Mouse (Mus musculus): Measurements from ENCODE around the gene Tmprss13.

Gene Tmprss13

DNA sequence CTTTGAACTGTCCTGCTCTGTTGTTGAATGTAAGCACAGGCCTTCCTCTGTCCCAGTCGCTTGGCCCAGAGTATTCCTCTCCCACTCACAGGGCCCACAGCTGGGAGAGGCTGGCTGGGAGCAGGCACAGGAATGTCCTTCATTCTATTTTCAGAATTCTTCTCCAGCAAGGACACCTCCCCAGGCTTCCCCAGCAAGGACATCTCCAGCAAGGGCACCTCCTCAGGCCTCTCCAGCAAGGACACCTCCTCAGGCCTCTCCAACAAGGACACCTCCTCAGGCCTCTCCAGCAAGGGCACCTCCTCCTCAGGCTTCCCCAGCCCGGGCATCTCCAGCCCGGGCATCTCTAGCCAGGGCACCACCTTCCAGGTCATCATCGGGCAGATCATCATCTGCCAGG is 9.4 kb downstream of the Tmprss13 start:
- no peak for DNase-seq (ENCODE audit: extremely low read depth, insufficient read length, low spot score)

GRCm38 (mm10) chr9:45329577-45329976 is 10.7 kb downstream of the Tmprss13 start:
- DNase-seq (ENCODE audit: extremely low read depth, insufficient read length, low spot score) = no peak

- DNase-seq (ENCODE audit: extremely low read depth, insufficient read length, low spot score) = no peak
Measured at GRCm38 (mm10) chr9:45337406-45337805, 18.5 kb downstream of the Tmprss13 start.

GRCm38 (mm10) chr9:45343066-45343465 is 24.2 kb downstream of the Tmprss13 start:
- DNase-seq (ENCODE audit: extremely low read depth, insufficient read length, low spot score) = no peak

GRCm38 (mm10) chr9:45345516-45345915 is 26.6 kb downstream of the Tmprss13 start:
- no peak for DNase-seq (ENCODE audit: extremely low read depth, insufficient read length, low spot score)

DNA sequence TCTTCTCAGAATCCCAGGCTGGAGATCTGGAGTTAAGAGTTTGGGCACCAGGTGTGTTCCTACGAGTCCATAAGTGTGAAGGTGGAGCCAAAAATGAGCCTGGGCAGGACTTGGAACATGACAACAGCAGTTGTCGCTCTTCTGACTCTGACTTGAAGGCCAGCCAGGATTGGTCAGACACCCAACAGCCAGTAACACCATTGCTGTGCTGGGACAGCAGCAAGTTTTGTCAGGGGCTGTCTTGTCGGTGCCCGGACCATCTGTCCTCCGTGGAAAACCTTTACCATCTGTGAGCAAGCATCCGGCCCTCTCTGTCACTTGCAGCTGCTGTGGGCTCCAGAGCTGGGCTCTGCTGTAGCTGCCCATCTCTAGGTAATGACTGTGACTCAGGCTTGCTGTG is 27.4 kb downstream of the Tmprss13 start:
- no peak for DNase-seq (ENCODE audit: extremely low read depth, insufficient read length, low spot score)

DNA sequence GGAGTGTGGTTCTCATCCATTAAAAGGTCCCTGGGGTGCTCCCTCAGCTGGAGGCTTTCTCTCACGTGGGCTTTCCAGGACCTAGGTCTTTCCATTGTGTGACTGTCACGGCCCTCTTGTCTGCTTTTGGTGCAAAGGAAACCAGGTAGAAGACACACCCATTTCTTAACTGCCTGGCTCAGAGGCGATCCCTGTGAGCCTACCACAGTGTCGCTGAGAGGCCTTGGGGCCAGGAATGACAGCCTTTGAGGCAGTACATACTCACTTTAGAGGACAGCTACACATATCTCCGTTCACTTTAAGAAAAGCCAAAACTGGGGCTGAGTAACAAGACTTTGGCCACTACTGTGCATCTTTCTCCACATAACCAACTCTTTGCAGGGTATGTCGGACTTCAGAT is 29.7 kb downstream of the Tmprss13 start:
- DNase-seq (ENCODE audit: extremely low read depth, insufficient read length, low spot score) = no peak

DNA sequence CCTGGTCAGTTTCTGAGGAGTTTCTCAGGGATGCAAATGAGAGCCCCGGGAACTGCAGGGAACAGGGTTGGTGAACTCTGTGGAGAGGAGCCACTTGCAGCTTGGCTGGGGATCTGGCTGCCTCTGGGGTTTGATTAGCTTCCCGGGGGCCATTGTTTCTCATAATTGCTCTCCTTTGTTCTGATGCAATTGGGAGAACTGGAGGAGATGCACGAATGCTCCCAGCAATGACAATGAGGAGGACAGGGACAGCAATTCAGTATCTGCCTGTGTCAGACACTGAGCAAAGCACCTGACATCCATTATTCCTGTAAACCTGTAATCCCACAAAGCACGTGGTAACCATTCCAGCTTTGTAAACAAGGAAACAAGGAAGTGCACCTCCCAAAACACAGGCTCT is 30.3 kb downstream of the Tmprss13 start:
- no peak for DNase-seq (ENCODE audit: extremely low read depth, insufficient read length, low spot score)

GRCm38 (mm10) chr9:45349851-45350250 is 31.0 kb downstream of the Tmprss13 start:
- no peak for DNase-seq (ENCODE audit: extremely low read depth, insufficient read length, low spot score)

- DNase-seq (ENCODE audit: extremely low read depth, insufficient read length, low spot score) = no peak
Measured at GRCm38 (mm10) chr9:45355192-45355591, 36.3 kb downstream of the Tmprss13 start.

DNA sequence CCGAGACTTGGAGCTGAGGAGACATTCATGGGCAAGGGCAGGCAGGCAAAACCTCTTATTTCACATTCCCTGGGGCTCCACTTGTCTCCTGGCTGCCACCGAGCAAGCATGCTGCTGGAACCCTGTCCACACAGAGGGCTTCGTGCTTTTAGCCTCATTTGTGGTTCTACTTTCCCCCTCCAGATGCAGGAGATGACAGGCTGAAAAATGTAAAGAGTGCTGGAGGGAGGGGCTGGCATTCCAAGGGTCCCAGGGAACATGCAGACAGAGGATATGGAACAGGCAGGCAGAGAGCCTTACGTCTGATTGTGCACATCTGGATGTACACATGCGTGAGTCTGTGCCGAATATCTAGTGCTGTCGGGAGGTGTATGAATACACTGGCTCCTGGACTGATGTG is 39.5 kb downstream of the Tmprss13 start:
- DNase-seq (ENCODE audit: extremely low read depth, insufficient read length, low spot score) = no peak

- no peak for DNase-seq (ENCODE audit: extremely low read depth, insufficient read length, low spot score)
Measured at GRCm38 (mm10) chr9:45362051-45362461, 43.2 kb downstream of the Tmprss13 start.

GRCm38 (mm10) chr9:45363639-45364214 is 44.8 kb downstream of the Tmprss13 start:
- DNase-seq (ENCODE audit: extremely low read depth, insufficient read length, low spot score) = no peak

GRCm38 (mm10) chr9:45367716-45368115 is 48.8 kb downstream of the Tmprss13 start:
- DNase-seq (ENCODE audit: extremely low read depth, insufficient read length, low spot score) = no peak

GRCm38 (mm10) chr9:45368341-45368901 is 49.5 kb downstream of the Tmprss13 start:
- no peak for DNase-seq (ENCODE audit: extremely low read depth, insufficient read length, low spot score)

DNA sequence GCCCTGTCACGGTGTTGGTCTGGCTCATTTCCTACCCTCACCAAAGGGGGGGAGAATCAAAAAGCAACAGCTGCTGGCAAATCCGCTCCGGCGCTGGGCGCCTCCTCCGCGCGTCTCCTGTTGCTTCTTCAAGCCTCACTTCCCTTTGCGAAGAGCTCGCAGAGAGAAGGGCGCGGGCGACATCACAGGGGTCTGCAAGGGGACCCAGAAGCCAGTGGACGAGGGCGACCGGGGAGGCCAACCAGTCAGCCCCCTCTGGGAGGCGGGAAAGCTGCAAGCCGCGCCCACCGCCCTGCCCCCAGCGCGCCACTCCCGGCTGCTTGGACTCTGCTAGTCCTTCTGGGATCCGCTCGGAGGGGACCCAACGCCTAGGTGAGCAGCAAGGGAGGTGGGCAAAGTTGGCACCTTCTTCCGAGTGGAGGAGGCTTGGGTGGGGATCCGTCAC is 51.2 kb downstream of the Tmprss13 start, which contains the start of gene Fxyd6:
TSS of gene Fxyd6 (plus strand) at position 69 of the 445 bp plus-strand sequence.
- no peak for DNase-seq (ENCODE audit: extremely low read depth, insufficient read length, low spot score)

- DNase-seq (ENCODE audit: extremely low read depth, insufficient read length, low spot score) = no peak
Measured at GRCm38 (mm10) chr9:45370616-45371336, 51.9 kb downstream of the Tmprss13 start.

DNA sequence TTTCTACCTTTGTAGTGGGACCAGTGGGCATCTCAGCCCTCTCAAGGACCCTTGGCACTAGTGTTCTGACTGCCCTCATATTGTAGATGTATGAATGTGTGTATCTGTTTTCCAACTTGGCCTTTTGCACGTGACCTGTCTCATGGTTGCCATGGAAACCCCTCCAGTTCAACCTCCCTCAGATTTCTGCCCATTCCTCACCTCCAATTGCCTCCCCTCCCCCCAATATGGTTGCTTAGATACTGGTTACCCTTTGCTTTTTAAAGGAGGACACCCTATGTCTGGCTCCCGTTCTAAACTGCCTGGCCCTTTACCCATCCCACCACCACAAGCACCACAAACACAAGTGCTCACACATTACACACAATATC is 52.4 kb downstream of the Tmprss13 start:
- no peak for DNase-seq (ENCODE audit: extremely low read depth, insufficient read length, low spot score)

DNA sequence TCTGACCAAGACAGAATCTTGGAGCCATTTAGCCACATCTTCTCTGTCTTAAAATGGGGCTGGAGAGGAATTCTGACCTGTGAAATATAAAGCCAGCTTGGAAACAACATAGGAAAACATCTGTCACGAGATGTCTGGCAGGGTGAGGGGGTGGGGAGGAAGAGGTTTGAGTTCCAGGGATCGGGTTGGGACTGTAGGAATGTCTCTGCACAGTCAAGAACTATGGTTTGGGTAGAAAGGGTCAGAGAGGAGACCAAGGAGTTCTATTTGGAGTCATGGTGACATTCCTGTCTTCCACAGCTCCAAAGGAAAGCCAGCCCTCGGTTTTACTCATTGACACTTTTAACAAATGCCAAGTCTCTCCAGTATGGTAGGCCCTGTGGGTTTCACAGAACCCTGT is 55.0 kb downstream of the Tmprss13 start:
- DNase-seq (ENCODE audit: extremely low read depth, insufficient read length, low spot score) = no peak

DNA sequence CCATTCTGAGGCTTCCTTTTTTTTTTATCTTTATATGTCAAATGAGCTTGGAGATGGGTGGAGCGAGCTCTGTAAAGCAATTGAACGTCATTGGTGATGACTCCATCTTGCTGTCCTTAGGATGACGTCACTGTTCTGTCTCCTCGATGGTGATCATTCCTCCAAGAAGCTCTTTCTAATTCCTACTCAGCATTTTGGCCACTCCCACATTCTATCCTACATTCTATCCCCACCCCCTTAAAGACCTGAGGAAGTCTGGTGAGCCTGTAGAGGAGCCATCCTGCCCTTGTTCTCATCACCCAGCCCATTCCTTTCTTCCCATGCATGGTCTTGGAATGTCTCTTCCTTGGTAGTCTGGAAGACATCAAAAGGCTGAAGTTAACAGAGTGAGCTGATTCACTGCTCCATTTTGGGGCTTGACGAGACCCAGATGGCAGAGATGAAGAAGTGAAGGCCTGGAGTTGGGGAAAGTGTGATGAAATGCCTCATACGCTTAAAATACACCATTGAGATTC is 56.1 kb downstream of the Tmprss13 start:
- no peak for DNase-seq (ENCODE audit: extremely low read depth, insufficient read length, low spot score)

- no peak for DNase-seq (ENCODE audit: extremely low read depth, insufficient read length, low spot score)
Measured at GRCm38 (mm10) chr9:45376427-45376826, 57.5 kb downstream of the Tmprss13 start.

- DNase-seq (ENCODE audit: extremely low read depth, insufficient read length, low spot score) = no peak
Measured at GRCm38 (mm10) chr9:45376883-45377282, 58.0 kb downstream of the Tmprss13 start.
